Mouse (Mus musculus): ENCODE results near the gene Gm15091. TPM values are rescaled to one million over a fixed set of nuclear protein-coding genes. Genes with fewer than 3 reads are reported as not detected.
"Not testable (repeated sequence)": the region's sequence is repeated elsewhere in the genome, so short reads cannot be mapped to it uniquely, and the experiment has no call there.

Gm15091 gene
- not detected in 2 replicates for polyA plus RNA-seq (2015; fragmentation: Nextera tagmentation; extraction: Ambion mirVana)

DNA sequence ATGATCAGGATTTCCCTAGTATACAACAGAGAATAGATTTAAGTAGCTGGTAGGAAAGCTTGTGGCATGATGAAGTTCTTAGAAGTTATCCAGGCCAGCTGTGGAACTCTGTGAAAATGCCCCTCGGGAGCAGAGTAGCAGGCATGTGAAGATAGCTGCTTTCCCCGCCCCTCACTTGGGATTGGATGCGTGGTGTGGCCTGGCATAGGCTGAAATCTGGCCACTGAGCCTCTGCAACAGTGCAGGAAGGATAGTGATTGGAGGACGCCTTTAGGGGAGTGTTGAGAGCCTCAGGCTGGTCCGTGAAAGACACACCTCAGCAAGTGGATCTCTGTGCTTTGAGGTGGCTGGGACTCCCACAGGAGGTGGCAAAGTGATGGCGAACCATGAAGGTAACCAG, at the start of gene Gm15091:
TSS of gene Gm15091 (plus strand) at position 301 of the 400 bp plus-strand sequence.
- H3K4me1 ChIP-seq; H3K27ac ChIP-seq (replicated peaks); H3K4me3 ChIP-seq; H3K9me3 ChIP-seq; H3K27me3 ChIP-seq; H3K36me3 ChIP-seq; H3K9ac ChIP-seq (replicated peaks); ATAC-seq (replicated peaks); H3K4me2 ChIP-seq (replicated peaks): not testable (repeated sequence)
- 76% methylated on average over 5 of the region's 6 CpGs for WGBS

Other genes starting within 250 kb of the Gm15091 start
- not detected in 2 replicates for gene Gm15097, start 157.2 kb upstream of the Gm15091 start, polyA plus RNA-seq (2015; fragmentation: Nextera tagmentation; extraction: Ambion mirVana)